Mouse (Mus musculus): ENCODE results near the gene Hoxd8. TPM values are rescaled to one million over a fixed set of nuclear protein-coding genes. Genes with fewer than 3 reads are reported as not detected.

Hoxd8 gene
- polyA plus RNA-seq, 1 experiment from 2014 or later = 1.3 TPM

DNA sequence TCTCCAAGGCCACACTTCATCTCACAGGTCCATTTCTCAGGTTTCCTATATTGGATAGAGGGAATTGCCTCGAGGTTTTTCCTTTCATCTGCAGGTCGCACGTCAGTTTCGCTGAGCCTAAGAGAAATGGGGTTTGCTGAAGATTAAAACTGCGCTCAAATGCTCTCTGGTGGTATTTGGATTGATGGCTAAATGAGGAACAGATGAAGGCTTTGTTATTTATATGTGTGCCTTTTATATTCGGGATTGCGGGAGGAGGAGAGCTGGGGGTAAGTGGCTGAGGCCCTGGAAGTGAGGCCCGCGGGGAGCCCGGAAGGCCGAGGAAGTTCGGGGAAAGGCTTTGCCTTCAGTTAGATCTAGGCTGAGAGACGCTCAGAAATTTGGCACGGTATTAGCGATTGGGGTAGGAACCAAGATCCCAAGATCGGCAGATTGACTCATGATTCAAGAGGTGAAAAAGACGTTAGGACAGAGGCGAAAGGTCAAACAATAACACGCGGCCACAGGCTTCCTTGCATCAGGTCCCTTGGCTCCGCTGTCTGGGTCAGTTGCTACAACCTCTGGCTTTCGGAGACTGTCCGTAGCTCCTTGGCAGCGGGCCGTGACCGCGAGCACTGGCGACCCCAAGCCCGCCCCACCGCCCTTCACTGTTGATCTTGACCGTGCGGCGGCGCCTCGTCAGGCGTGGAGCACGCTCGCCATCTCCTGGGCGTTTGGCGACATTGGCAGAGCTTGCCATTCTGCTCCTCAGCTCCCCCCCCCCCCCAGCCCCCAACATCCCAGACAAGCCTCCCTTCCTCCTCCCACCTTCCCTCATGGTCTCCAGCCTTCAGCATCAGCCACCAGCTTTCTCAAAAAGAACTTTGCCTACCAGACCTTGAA is 31.7 kb upstream of the Hoxd8 start:
- no peaks in the 10 kb centered on the region for H3K9me3 ChIP-seq (ENCODE audit: control insufficient read depth, low read length)
- peak; percentile 65 for DNase-seq (ENCODE audit: low spot score)
- peak; percentile 46; the same call in 1 of the 2 replicates for ATAC-seq (ENCODE audit: low FRiP score, low TSS enrichment)
- WGBS = 5% methylated on average over 40 of the region's 40 CpGs
- H3K4me3 ChIP-seq (ENCODE audit: low read depth, low read length) = peak overlapping the region; percentile 28
- H3K27ac ChIP-seq (replicated peaks) = no peak overlapping the region
- H3K9ac ChIP-seq (ENCODE audit: low read length) = no peak overlapping the region
- peaks cover 44% of the 10 kb centered on the region; the same call in 1 of the 2 replicates for H3K27me3 ChIP-seq (ENCODE audit: control insufficient read depth, insufficient read depth, low read length)
- H3K4me1 ChIP-seq (replicated peaks; ENCODE audit: control insufficient read depth, insufficient read depth) = no peaks in the 10 kb centered on the region
- peak overlapping the region; percentile 39 for H3K4me2 ChIP-seq (replicated peaks; ENCODE audit: low read depth)
- TF ChIP-seq EP300 (optimal IDR thresholded peaks at IDR 0.05) (no peak), CTCF (IDR thresholded peaks at IDR 0.05; ENCODE audit: low read depth) (peak; percentile 79)
- H3K36me3 ChIP-seq (ENCODE audit: control insufficient read depth, insufficient read depth, low read length) = no peaks in the 10 kb centered on the region

- H3K27ac ChIP-seq (replicated peaks) = no peak overlapping the region
- H3K4me3 ChIP-seq (ENCODE audit: low read depth, low read length) = no peak overlapping the region
- DNase-seq (ENCODE audit: low spot score) (no peak), ATAC-seq (ENCODE audit: low FRiP score, low TSS enrichment) (no peak)
- H3K27me3 ChIP-seq (ENCODE audit: control insufficient read depth, insufficient read depth, low read length) = peaks cover 41% of the 10 kb centered on the region; the same call in 1 of the 2 replicates
- H3K4me1 ChIP-seq (replicated peaks; ENCODE audit: control insufficient read depth, insufficient read depth) = no peaks in the 10 kb centered on the region
- H3K4me2 ChIP-seq (replicated peaks; ENCODE audit: low read depth) = no peak overlapping the region
- no peaks in the 10 kb centered on the region for H3K36me3 ChIP-seq (ENCODE audit: control insufficient read depth, insufficient read depth, low read length)
- TF ChIP-seq EP300 (optimal IDR thresholded peaks at IDR 0.05) = no peak
- H3K9ac ChIP-seq (ENCODE audit: low read length) = no peak overlapping the region
- 4% methylated on average over 24 of the region's 24 CpGs for WGBS
- no peaks in the 10 kb centered on the region for H3K9me3 ChIP-seq (ENCODE audit: control insufficient read depth, low read length)
Observed at GRCm38 (mm10) chr2:74673835-74674425, 30.5 kb upstream of the Hoxd8 start.

GRCm38 (mm10) chr2:74674881-74675665 is 29.3 kb upstream of the Hoxd8 start, which contains the start of gene Hoxd12:
Gene Hoxd12 (plus strand): TSS chr2:74675013.
- H3K27ac ChIP-seq (replicated peaks) = no peak within 1 kb of the TSS
- H3K36me3 ChIP-seq (ENCODE audit: control insufficient read depth, insufficient read depth, low read length) = no peaks in the 10 kb centered on the region
- no peak within 1 kb of the TSS for H3K9ac ChIP-seq (ENCODE audit: low read length)
- no peak for TF ChIP-seq CTCF (IDR thresholded peaks at IDR 0.05; ENCODE audit: low read depth)
- no peak for TF ChIP-seq EP300 (optimal IDR thresholded peaks at IDR 0.05)
- 3% methylated on average over 47 of the region's 47 CpGs for WGBS
- H3K9me3 ChIP-seq (ENCODE audit: control insufficient read depth, low read length) = no peaks in the 10 kb centered on the region
- peak; percentile 13 for DNase-seq (ENCODE audit: low spot score)
- H3K27me3 ChIP-seq (ENCODE audit: control insufficient read depth, insufficient read depth, low read length) = peaks cover 43% of the 10 kb centered on the region; the same call in 1 of the 2 replicates
- H3K4me3 ChIP-seq (ENCODE audit: low read depth, low read length) = no peak within 1 kb of the TSS
- no peaks in the 10 kb centered on the region for H3K4me1 ChIP-seq (replicated peaks; ENCODE audit: control insufficient read depth, insufficient read depth)
- no peak for ATAC-seq (ENCODE audit: low FRiP score, low TSS enrichment)
- H3K4me2 ChIP-seq (replicated peaks; ENCODE audit: low read depth) = no peak within 1 kb of the TSS

DNA sequence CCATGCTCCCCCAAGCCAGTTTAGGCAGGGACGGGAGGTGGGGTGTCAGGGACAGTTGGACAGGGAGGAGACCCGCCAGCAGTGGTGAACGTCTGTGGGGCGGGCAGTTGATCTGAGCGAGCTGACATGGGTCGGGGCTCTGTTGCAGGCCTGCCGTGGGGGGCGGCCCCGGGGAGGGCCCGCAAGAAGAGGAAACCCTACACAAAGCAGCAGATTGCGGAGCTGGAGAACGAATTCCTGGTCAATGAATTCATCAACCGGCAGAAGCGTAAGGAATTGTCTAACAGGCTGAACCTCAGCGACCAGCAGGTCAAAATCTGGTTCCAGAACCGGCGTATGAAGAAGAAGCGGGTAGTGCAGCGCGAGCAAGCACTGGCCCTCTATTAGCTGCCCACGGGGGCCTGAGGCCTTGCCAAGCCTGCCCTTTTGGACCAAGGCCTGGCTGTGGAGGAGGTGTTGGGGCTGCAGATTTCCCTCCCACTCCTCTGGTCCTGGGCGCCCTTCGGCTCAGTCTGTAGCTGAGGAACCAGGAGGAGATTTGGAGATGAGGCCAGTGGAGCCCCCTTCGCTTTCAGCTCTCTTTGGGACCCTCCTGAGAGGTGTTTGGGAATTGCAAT is 28.6 kb upstream of the Hoxd8 start:
- H3K27me3 ChIP-seq (ENCODE audit: control insufficient read depth, insufficient read depth, low read length) = peaks cover 46% of the 10 kb centered on the region; the same call in 1 of the 2 replicates

DNA sequence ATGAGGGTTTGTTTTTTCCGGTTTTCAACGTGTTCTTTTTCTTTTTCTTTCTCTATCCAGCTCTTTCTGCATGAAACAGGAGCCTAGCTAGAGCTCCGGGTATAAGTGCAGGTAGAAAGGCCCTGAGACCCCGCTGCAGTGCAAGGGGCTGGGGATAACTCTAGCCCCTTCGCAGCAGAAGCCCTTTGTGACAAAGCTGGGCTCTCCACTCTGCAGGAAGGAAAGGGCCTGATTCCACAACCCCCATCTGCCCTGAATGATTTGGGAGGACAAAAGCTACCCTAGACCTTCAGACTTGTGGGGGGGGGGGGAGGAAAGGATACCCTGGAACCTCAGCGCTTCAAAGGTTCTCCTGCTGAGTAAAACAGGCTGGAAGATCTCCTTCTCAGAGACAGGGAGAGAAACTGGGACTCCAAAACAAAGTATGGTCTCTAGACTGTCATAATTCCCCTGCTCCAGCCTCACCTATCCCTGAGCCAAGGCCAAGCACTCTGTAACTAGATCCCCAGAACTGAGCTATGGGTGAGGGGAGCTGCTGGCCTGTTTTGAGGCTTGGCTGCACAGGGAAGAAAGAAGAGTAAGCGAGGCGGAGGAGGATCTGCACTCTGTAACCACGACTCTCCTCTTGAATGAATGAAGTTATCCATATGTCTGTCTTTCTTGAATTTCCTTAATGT is 27.9 kb upstream of the Hoxd8 start:
- Histone ChIP-seq H3K4me1 (replicated peaks; ENCODE audit: control insufficient read depth, insufficient read depth) (no peaks in the 10 kb centered on the region), H3K27ac (replicated peaks) (no peak overlapping the region), H3K36me3 (ENCODE audit: control insufficient read depth, insufficient read depth, low read length) (no peaks in the 10 kb centered on the region), H3K9me3 (ENCODE audit: control insufficient read depth, low read length) (no peaks in the 10 kb centered on the region), H3K9ac (ENCODE audit: low read length) (no peak overlapping the region), H3K4me3 (ENCODE audit: low read depth, low read length) (no peak overlapping the region), H3K27me3 (ENCODE audit: control insufficient read depth, insufficient read depth, low read length) (peaks cover 48% of the 10 kb centered on the region; the same call in 1 of the 2 replicates), H3K4me2 (replicated peaks; ENCODE audit: low read depth) (no peak overlapping the region)
- ATAC-seq (ENCODE audit: low FRiP score, low TSS enrichment) (no peak), DNase-seq (ENCODE audit: low spot score) (no peak)
- TF ChIP-seq CTCF (IDR thresholded peaks at IDR 0.05; ENCODE audit: low read depth) = no peak
- TF ChIP-seq EP300 (optimal IDR thresholded peaks at IDR 0.05) = no peak
- 7% methylated on average over 9 of the region's 9 CpGs for WGBS

More for the DNA sequence above, 28.6 kb upstream of the Hoxd8 start:
- DNase-seq (ENCODE audit: low spot score) = peak; percentile 12
- no peaks in the 10 kb centered on the region for H3K9me3 ChIP-seq (ENCODE audit: control insufficient read depth, low read length)
- H3K4me2 ChIP-seq (replicated peaks; ENCODE audit: low read depth) = no peak overlapping the region
- 4% methylated on average over 23 of the region's 24 CpGs for WGBS
- H3K9ac ChIP-seq (ENCODE audit: low read length) = no peak overlapping the region
- ATAC-seq (ENCODE audit: low FRiP score, low TSS enrichment) = no peak
- H3K36me3 ChIP-seq (ENCODE audit: control insufficient read depth, insufficient read depth, low read length) = no peaks in the 10 kb centered on the region
- H3K4me3 ChIP-seq (ENCODE audit: low read depth, low read length) = no peak overlapping the region
- no peak overlapping the region for H3K27ac ChIP-seq (replicated peaks)
- no peak for TF ChIP-seq EP300 (optimal IDR thresholded peaks at IDR 0.05)
- no peak for TF ChIP-seq CTCF (IDR thresholded peaks at IDR 0.05; ENCODE audit: low read depth)
- H3K4me1 ChIP-seq (replicated peaks; ENCODE audit: control insufficient read depth, insufficient read depth) = no peaks in the 10 kb centered on the region

All from stomach, postnatal 0 days (tissue).